Mouse (Mus musculus): Measurements from ENCODE around the gene Zbtb20.

The Zbtb20 gene

DNA sequence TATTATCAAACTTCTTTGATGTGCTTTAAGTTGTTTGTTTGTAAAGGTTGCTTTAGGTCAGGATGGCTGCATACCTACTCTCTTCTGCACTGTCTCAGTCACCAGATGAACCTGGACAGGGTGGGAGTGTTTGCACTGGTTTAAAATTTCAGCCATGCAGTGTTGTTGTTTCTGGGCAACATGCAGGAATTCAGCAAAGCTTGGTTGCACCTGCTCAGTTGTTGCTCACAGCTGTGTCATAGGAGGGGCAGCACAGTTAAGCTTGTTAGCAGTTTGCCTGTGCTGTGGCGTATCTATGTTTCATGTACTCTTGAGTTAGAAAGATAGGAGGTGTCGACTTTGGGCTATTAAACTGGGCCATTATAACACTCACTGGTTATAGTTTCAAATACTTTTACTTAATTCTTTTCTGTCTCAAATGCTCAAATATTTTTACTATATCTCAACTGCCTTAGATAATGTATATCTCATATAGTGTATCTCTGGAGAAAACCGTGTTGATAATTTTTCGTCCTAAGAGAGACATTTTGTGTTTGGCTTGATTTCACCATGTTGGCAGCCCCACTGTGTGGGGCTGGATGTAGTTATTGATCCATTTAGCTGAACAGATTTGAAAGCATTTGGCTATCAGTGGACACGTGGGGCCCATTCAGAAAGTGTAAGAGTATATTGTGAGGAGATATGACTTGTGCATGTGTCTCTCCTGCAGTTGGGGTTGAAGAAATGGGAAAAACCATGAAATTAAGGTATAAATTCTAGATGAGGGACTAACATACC lies 197.3 kb downstream of the Zbtb20 start:
- peak; percentile 16 for DNase-seq (ENCODE audit: low read depth, low spot score)

GRCm38 (mm10) chr16:43080403-43080802 lies 204.7 kb downstream of the Zbtb20 start:
- peak; percentile 96 for DNase-seq (ENCODE audit: low read depth, low spot score)

GRCm38 (mm10) chr16:43080923-43081702 lies 205.4 kb downstream of the Zbtb20 start:
- peak; percentile 70 for DNase-seq (ENCODE audit: low read depth, low spot score)

GRCm38 (mm10) chr16:43081995-43082394 lies 206.3 kb downstream of the Zbtb20 start:
- DNase-seq (ENCODE audit: low read depth, low spot score), result peak; percentile 25

DNA sequence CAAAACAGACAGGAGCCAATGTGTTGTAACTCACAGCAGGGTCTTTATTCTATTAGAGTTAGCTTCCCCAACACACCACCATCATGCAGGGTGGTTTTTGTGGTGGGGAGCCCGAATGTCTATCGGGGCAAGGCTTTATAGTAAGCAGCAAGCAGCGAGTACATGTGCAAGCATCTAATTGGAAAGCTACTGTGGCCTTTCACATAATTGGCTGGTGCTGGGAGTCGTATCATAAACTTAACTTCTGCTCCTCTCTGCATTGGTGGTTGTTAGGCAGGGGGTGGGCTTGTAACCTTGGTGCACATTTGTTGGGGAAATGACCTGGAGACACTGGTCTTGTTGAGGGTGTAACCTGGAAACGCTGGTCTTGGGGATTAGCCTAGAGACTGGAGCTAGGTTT lies 207.1 kb downstream of the Zbtb20 start:
- DNase-seq (ENCODE audit: low read depth, low spot score), result no peak

- peak; percentile 67 for DNase-seq (ENCODE audit: low read depth, low spot score)
These were observed 214.5 kb downstream of the Zbtb20 start for GRCm38 (mm10) chr16:43090188-43090587.

DNA sequence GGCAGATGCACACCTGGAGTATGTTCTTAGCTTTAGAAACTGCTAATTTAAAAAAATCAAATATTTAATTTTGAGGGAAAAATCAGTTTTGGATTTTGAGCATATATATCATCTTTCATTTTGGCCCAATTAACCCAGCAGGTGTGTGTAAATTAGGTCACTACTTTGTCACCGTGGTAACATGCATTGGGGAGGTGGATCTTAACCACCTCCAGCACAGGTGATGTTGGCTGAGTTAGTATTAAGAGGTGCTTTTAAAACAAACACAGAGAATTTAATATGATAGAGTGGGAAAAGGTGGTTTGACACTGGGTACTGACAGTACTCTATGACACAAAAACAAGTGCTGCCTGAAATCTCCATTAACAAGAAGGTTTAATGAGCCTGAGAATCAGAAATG lies 218.5 kb downstream of the Zbtb20 start:
- peak; percentile 34 for DNase-seq (ENCODE audit: low read depth, low spot score)

DNA sequence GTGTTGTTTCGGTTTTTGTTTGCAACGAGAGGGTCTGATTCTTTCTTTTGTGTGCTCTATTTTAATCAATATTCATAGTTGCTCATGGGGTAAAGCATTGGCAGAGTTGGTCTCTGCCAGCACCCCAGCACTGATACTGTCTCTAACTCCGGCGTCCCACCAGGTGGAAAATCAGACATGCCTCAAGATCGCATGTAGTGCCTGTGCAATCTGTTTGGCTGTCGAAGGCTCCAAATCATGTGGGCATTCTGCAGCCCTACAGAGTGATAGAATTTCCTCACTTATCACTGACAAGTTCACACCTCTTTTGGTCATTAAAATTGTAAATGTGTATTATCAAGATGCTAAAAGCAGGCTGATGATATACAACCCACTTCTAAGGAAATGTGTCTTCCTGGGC lies 219.1 kb downstream of the Zbtb20 start:
- peak; percentile 40 for DNase-seq (ENCODE audit: low read depth, low spot score)

DNA sequence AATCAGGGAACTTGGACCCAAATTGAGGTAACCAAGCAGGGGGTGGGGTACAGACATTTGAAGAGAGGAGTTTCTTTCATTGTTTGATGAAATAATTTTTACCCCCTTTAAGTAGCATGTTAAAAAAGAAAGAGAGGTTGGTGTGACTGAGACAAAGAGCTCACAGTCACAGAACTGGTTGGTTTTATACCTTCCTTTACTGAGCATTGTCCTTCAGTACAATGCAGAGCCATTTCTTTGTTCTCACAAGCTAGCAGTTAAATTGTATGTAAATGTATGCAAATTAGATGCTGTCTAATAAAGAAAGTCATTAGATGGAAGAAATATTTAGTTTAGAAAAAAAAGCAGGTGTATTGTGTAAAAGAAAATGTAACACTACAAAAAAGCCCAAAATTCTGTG lies 220.4 kb downstream of the Zbtb20 start:
- DNase-seq (ENCODE audit: low read depth, low spot score), result peak; percentile 37

GRCm38 (mm10) chr16:43098153-43098552 lies 222.5 kb downstream of the Zbtb20 start:
- DNase-seq (ENCODE audit: low read depth, low spot score), result no peak

DNA sequence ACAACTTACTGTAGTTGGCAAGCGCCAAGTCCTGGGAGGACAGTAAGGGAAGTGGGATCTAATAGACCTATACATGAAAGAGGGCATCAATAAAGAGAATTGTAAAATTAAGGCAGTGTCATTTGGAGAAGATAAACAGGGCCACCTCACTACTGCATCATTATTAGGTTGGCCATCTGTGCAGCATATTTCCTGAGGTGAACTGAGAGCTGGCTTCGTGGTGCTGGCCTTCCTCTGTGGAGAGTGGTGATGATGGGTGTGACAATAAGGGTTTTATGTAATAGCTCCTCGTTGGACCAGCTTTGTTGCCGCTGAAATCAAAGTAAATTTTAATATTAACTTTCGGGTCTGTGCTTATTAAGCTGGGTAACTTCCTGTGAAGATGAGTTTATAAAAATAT lies 223.0 kb downstream of the Zbtb20 start:
- peak; percentile 62 for DNase-seq (ENCODE audit: low read depth, low spot score)

GRCm38 (mm10) chr16:43111288-43111687 lies 235.6 kb downstream of the Zbtb20 start:
- peak; percentile 44 for DNase-seq (ENCODE audit: low read depth, low spot score)

DNA sequence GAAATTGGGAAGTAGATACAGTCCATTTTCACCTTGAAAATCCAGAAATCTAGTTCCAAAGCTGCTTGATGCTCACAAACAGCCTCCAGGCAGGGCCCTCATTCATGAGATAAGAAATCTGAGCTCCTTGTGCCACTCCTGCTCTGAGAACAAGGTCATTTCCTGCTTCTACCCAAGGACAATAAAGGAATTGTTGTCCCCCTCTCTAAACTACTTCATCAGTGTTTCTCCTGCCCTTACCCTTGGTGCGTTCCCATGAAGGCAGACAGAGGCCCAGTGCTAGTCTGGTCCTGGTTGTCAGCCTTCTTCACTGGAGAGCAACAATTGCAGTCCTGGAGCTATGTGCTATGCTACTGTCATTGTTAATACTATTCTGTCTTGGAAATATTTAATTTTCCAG lies 238.3 kb downstream of the Zbtb20 start:
- no peak for DNase-seq (ENCODE audit: low read depth, low spot score)

DNA sequence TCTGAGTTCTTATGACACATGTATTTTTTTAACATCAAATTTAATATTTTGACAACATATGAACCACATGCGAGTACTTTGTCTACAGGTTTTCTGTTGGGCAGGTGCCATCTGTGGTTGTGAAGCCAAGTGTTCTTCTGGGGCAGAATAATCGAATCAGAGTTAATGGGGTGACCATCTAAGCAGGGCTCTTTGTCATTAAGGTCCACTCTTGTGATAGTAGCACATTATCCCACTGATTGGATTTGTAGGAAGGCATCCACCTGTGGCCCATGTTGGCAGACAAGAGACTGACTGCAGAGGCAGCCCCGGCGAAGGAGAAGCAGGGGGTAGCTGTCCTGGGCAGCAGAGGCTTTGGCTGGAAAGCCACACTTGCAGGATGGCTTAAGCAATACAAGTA lies 254.3 kb downstream of the Zbtb20 start:
- peak; percentile 56 for DNase-seq (ENCODE audit: low read depth, low spot score)

- peak; percentile 98 for DNase-seq (ENCODE audit: low read depth, low spot score)
These were observed 254.9 kb downstream of the Zbtb20 start for GRCm38 (mm10) chr16:43130583-43130982.

DNA sequence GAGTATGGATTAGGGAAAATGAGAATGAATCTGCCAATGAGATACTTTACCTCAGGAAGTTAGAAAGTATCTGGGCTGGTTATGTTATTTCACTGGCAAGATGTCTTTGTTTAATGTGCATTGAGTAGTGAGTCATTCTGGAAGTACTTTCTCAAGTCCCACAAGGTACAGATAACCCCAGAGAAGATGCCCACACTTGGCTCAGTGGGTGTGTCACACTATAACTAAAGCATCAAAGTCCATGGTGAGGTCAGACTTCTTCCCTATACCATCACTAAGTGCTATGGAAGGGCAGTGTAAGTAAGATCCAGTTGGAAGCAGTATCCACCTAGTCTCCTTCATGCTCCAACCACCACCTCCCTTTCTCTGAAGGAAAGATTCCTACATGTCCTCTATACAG lies 255.4 kb downstream of the Zbtb20 start:
- DNase-seq (ENCODE audit: low read depth, low spot score), result no peak

GRCm38 (mm10) chr16:43168506-43168905 lies 292.8 kb downstream of the Zbtb20 start:
- DNase-seq (ENCODE audit: low read depth, low spot score), result peak; percentile 62

GRCm38 (mm10) chr16:43169273-43169905 lies 293.7 kb downstream of the Zbtb20 start:
- DNase-seq (ENCODE audit: low read depth, low spot score), result peak; percentile 38

GRCm38 (mm10) chr16:43172139-43172538 lies 296.5 kb downstream of the Zbtb20 start:
- DNase-seq (ENCODE audit: low read depth, low spot score), result no peak

DNA sequence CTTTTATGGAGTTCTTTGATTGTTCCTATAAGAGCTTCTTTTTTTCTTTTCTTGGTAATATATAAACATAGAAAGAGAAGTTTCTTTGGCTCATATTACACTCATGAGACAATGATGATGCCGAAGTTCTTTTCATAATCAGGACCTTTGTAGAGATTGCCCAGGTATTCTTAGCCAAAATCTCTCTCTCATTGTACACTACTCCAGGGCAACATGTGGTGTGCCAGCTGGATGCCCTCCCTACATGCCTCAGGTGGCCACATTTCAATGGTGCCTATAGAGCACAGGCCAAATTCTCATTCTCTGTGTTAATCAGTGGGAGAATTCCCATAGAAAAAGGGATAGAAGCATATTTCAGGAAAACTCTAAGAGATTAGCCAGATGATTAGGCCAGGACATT lies 297.2 kb downstream of the Zbtb20 start:
- peak; percentile 90 for DNase-seq (ENCODE audit: low read depth, low spot score)

DNA sequence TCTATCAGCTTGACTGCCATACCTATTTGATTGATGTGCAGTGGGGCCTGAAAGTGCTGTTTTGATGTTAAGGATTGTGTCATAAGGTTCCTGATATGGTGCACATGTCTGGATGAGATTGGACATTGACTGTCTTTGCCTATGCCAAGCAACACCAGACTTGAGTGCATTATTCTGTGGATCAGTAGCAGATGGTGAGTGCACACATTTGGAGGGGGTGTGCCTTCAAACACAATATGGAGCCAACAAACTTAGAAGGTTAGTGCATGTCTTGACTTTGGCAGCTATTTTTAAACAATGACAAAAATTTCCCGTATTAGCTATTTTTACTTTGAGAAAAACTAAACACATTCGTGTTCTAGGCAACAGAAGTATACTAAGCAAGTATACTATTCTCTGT lies 299.1 kb downstream of the Zbtb20 start:
- DNase-seq (ENCODE audit: low read depth, low spot score), result peak; percentile 38

DNA sequence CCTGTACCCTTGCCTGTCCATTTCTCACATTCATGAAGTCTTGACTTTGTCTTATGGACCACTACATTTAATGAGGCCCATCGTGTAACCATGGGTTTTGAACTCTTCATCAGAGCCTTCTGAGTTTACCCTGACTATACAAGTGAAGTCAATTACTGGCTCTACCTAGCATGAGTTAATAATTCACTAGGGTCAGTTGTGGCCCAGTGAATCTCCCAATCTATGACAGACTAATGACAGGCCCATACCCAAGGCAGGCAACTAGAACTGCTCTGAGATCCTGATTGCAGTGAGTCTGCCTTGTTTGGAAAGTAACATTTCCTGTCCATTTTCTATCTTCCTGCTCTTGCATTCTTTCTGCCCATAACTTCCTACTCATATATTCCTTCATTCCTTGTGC lies 305.4 kb downstream of the Zbtb20 start:
- DNase-seq (ENCODE audit: low read depth, low spot score), result no peak
